Mouse (Mus musculus): ENCODE data around the gene Ahnak2.

Ahnak2 gene

GRCm38 (mm10) chr12:112760154-112760926, 42.1 kb downstream of the Ahnak2 start, which contains the start of gene Pld4:
Pld4 (plus strand) TSS chr12:112760655.
- peak; percentile 18 to 52 for DNase-seq (ENCODE audit: low spot score in 2 of 2)

- DNase-seq (ENCODE audit: low spot score in 2 of 2) = peak in 1 of 2 experiments; percentile 14
These were observed 43.0 kb downstream of the Ahnak2 start for GRCm38 (mm10) chr12:112759471-112759870.

- peak; percentile 9 to 50 for DNase-seq (ENCODE audit: low spot score in 2 of 2)
These were observed 44.6 kb downstream of the Ahnak2 start for GRCm38 (mm10) chr12:112757896-112758295.

- DNase-seq (ENCODE audit: low spot score in 2 of 2) = no peak
These were observed 46.6 kb downstream of the Ahnak2 start for GRCm38 (mm10) chr12:112755900-112756299.

- DNase-seq (ENCODE audit: low spot score in 2 of 2) = no peak
These were observed 50.1 kb downstream of the Ahnak2 start for GRCm38 (mm10) chr12:112752399-112752798.

GRCm38 (mm10) chr12:112750976-112751375, 51.5 kb downstream of the Ahnak2 start:
- no peak for DNase-seq (ENCODE audit: low spot score in 2 of 2)

- no peak for DNase-seq (ENCODE audit: low spot score in 2 of 2)
These were observed 54.9 kb downstream of the Ahnak2 start for GRCm38 (mm10) chr12:112747606-112747970.

- DNase-seq (ENCODE audit: low spot score in 2 of 2) = no peak
These were observed 55.5 kb downstream of the Ahnak2 start for GRCm38 (mm10) chr12:112746808-112747605.

- DNase-seq (ENCODE audit: low spot score in 2 of 2) = no peak
These were observed 56.0 kb downstream of the Ahnak2 start for GRCm38 (mm10) chr12:112746461-112746807.

- no peak for DNase-seq (ENCODE audit: low spot score in 2 of 2)
These were observed 56.7 kb downstream of the Ahnak2 start for GRCm38 (mm10) chr12:112745716-112746115.

- DNase-seq (ENCODE audit: low spot score in 2 of 2) = no peak
These were observed 57.4 kb downstream of the Ahnak2 start for GRCm38 (mm10) chr12:112744891-112745580.

GRCm38 (mm10) chr12:112744211-112744610, 58.2 kb downstream of the Ahnak2 start:
- peak in 1 of 2 experiments; percentile 60 for DNase-seq (ENCODE audit: low spot score in 2 of 2)

- peak; percentile 81 to 85 for DNase-seq (ENCODE audit: low spot score in 2 of 2)
These were observed 59.1 kb downstream of the Ahnak2 start for GRCm38 (mm10) chr12:112743168-112743975.

- DNase-seq (ENCODE audit: low spot score in 2 of 2) = no peak
These were observed 59.7 kb downstream of the Ahnak2 start for GRCm38 (mm10) chr12:112742768-112743167.

GRCm38 (mm10) chr12:112739023-112739568, 63.4 kb downstream of the Ahnak2 start:
- no peak for DNase-seq (ENCODE audit: low spot score in 2 of 2)

GRCm38 (mm10) chr12:112738281-112739022, 64.0 kb downstream of the Ahnak2 start:
- DNase-seq (ENCODE audit: low spot score in 2 of 2) = no peak

- no peak for DNase-seq (ENCODE audit: low spot score in 2 of 2)
These were observed 64.7 kb downstream of the Ahnak2 start for GRCm38 (mm10) chr12:112737761-112738160.

GRCm38 (mm10) chr12:112737081-112737480, 65.4 kb downstream of the Ahnak2 start:
- no peak for DNase-seq (ENCODE audit: low spot score in 2 of 2)

- no peak for DNase-seq (ENCODE audit: low spot score in 2 of 2)
These were observed 65.9 kb downstream of the Ahnak2 start for GRCm38 (mm10) chr12:112736636-112736925.

GRCm38 (mm10) chr12:112735896-112736635, 66.4 kb downstream of the Ahnak2 start:
- no peak for DNase-seq (ENCODE audit: low spot score in 2 of 2)

Data from urinary bladder, postnatal 4 days (tissue).